Mouse (Mus musculus): Measurements from ENCODE around the gene Dclre1b. TPM values are rescaled to one million over a fixed set of nuclear protein-coding genes. Genes with fewer than 3 reads are reported as not detected.
"Not testable (repeated sequence)": the region's sequence is repeated elsewhere in the genome, so short reads cannot be mapped to it uniquely, and the experiment has no call there.

Gene Dclre1b
- polyA plus RNA-seq, 1 experiment from 2014 or later: 36.5 TPM

DNA sequence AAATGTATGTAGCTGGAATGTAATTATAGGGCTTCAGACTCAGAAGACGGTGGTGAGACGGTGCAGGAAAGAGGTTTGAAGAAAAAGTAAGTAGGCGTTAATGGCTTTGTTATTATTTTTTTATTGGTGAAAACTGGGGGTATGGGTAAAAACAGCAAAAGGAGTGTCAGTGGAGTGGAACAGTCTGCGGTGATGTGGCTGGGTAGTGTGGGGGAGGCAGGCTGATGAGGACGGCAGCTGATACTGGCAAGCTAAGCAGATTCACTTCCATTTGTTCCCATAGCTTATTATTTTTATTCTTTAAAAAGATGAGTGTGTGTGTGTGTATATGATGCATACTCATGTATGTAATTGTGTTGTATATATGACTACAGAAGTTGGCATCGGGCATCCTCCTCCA is 42.2 kb upstream of the Dclre1b start:
- H3K27me3 ChIP-seq (ENCODE audit: insufficient read depth, low read length): no peaks in the 10 kb centered on the region
- no peaks in the 10 kb centered on the region for H3K36me3 ChIP-seq (ENCODE audit: insufficient read depth)
- no peak overlapping the region for H3K27ac ChIP-seq (ENCODE audit: low read depth)
- no peak for ATAC-seq (ENCODE audit: insufficient read depth)
- no peak overlapping the region for H3K4me2 ChIP-seq
- no peak for TF ChIP-seq CTCF (IDR thresholded peaks at IDR 0.05; ENCODE audit: low read depth)
- no peak overlapping the region for H3K9ac ChIP-seq
- no peaks in the 10 kb centered on the region for H3K4me1 ChIP-seq (ENCODE audit: insufficient read depth)
- no peak for DNase-seq
- no peak overlapping the region for H3K4me3 ChIP-seq (ENCODE audit: low read depth, low read length)
- no peaks in the 10 kb centered on the region for H3K9me3 ChIP-seq (ENCODE audit: low read depth, low read length)
- WGBS: 86% methylated on average over 6 of the region's 6 CpGs

DNA sequence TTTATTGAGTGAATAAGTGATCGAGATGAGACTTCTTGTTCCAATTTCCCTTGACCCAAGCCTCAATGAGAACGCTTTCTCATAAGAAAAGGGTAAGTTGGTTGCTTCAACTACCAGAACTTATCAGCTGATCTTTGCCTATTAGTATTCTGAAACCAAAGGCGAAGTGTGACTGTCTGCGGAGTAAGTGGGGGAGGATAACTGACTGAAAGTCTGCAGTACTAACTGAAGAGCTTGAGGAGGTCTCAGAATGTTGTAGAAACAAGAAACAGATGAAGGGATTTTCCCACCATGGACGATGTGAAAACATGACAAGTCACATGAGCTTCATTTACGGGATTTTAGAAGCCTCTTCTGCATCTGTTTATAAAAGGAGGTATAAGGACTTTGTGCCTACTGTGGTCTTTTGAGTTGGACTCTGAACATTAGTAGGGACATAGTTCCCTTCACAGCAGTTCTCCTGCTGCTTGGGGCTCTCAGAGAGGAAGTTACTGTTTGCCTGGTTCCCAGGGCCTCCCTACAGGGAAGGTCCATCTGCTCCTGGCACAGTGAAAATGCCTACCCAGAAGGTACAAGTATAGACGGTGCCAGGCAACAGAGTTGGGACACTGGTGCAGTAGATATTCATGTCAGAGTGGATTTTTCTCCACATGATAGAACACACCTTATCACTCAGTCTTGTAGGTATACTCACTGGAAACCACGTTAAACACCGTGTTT is 41.6 kb upstream of the Dclre1b start:
- DNase-seq: no peak
- H3K4me3 ChIP-seq (ENCODE audit: low read depth, low read length): no peak overlapping the region
- no peaks in the 10 kb centered on the region for H3K9me3 ChIP-seq (ENCODE audit: low read depth, low read length)
- no peak overlapping the region for H3K4me2 ChIP-seq
- 71% methylated on average over 9 of the region's 9 CpGs for WGBS
- TF ChIP-seq CTCF (IDR thresholded peaks at IDR 0.05; ENCODE audit: low read depth): no peak
- H3K27ac ChIP-seq (ENCODE audit: low read depth): no peak overlapping the region
- no peak for ATAC-seq (ENCODE audit: insufficient read depth)
- no peaks in the 10 kb centered on the region for H3K27me3 ChIP-seq (ENCODE audit: insufficient read depth, low read length)
- no peaks in the 10 kb centered on the region for H3K4me1 ChIP-seq (ENCODE audit: insufficient read depth)
- no peak overlapping the region for H3K9ac ChIP-seq
- H3K36me3 ChIP-seq (ENCODE audit: insufficient read depth): no peaks in the 10 kb centered on the region

GRCm38 (mm10) chr3:103840946-103841345 is 31.7 kb upstream of the Dclre1b start:
- 92% methylated on average over 7 of the region's 7 CpGs for WGBS
- DNase-seq; H3K4me2 ChIP-seq; H3K36me3 ChIP-seq (ENCODE audit: insufficient read depth); H3K27me3 ChIP-seq (ENCODE audit: insufficient read depth, low read length); ATAC-seq (ENCODE audit: insufficient read depth); H3K4me3 ChIP-seq (ENCODE audit: low read depth, low read length); H3K27ac ChIP-seq (ENCODE audit: low read depth); H3K9me3 ChIP-seq (ENCODE audit: low read depth, low read length); H3K9ac ChIP-seq; H3K4me1 ChIP-seq (ENCODE audit: insufficient read depth): not testable (repeated sequence)

- H3K27ac ChIP-seq (ENCODE audit: low read depth); ATAC-seq (ENCODE audit: insufficient read depth); H3K9ac ChIP-seq; H3K36me3 ChIP-seq (ENCODE audit: insufficient read depth); H3K4me2 ChIP-seq; H3K4me1 ChIP-seq (ENCODE audit: insufficient read depth); H3K4me3 ChIP-seq (ENCODE audit: low read depth, low read length); H3K27me3 ChIP-seq (ENCODE audit: insufficient read depth, low read length); H3K9me3 ChIP-seq (ENCODE audit: low read depth, low read length); DNase-seq: not testable (repeated sequence)
- 87% methylated on average over 3 of the region's 3 CpGs for WGBS
Observed at GRCm38 (mm10) chr3:103840195-103840594, 31.0 kb upstream of the Dclre1b start.

GRCm38 (mm10) chr3:103839711-103840110 is 30.5 kb upstream of the Dclre1b start:
- ATAC-seq (ENCODE audit: insufficient read depth) (no peak), DNase-seq (no peak)
- TF ChIP-seq CTCF (IDR thresholded peaks at IDR 0.05; ENCODE audit: low read depth): no peak
- H3K27me3 ChIP-seq (ENCODE audit: insufficient read depth, low read length): no peaks in the 10 kb centered on the region
- H3K36me3 ChIP-seq (ENCODE audit: insufficient read depth): no peaks in the 10 kb centered on the region
- H3K4me2 ChIP-seq: no peak overlapping the region
- H3K4me1 ChIP-seq (ENCODE audit: insufficient read depth): no peaks in the 10 kb centered on the region
- H3K27ac ChIP-seq (ENCODE audit: low read depth): no peak overlapping the region
- no peak overlapping the region for H3K4me3 ChIP-seq (ENCODE audit: low read depth, low read length)
- 89% methylated on average over 6 of the region's 6 CpGs for WGBS
- no peaks in the 10 kb centered on the region for H3K9me3 ChIP-seq (ENCODE audit: low read depth, low read length)
- no peak overlapping the region for H3K9ac ChIP-seq

DNA sequence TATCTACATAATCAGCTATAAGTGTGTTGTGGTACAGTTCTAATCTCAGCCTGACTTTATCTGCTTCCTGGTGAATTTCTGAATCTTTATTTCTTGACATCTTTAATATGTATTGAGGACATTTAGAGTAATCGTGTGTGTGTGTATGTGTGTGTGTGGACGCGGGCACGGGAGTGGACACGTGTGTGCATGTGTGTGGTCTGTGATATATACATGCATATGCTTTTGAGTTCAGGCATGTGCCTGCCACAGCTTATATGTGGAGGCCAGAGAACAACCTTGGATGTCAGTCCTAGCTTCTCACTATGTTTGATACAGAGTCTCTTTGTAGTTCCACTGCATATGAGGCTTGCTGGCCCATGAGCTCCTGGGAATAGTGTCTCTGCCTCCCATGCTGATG is 27.2 kb upstream of the Dclre1b start:
- Histone ChIP-seq H3K27me3 (ENCODE audit: insufficient read depth, low read length) (no peaks in the 10 kb centered on the region), H3K36me3 (ENCODE audit: insufficient read depth) (no peaks in the 10 kb centered on the region), H3K27ac (ENCODE audit: low read depth) (no peak overlapping the region), H3K9me3 (ENCODE audit: low read depth, low read length) (no peaks in the 10 kb centered on the region), H3K4me3 (ENCODE audit: low read depth, low read length) (no peak overlapping the region), H3K4me1 (ENCODE audit: insufficient read depth) (no peaks in the 10 kb centered on the region), H3K4me2 (no peak overlapping the region), H3K9ac (no peak overlapping the region)
- TF ChIP-seq CTCF (IDR thresholded peaks at IDR 0.05; ENCODE audit: low read depth): no peak
- DNase-seq: no peak
- ATAC-seq (ENCODE audit: insufficient read depth): no peak
- 88% methylated on average over 5 of the region's 5 CpGs for WGBS

DNA sequence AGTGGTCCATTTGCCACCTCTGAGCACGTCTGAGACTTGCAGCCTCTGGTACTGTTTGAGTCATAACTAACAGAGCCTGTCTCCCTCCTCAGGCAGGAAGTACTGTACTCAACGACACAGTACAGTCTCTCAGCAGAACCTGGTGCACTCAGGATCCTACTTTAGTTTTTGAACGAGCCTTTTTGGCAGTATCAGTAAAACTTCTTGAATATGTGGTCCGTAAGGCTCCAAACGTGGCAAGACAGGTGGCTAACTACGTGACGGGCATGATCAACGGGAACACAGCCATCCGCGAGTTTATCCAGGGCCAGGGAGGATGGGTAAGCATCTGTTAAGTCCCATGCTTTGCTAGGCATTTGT is 26.7 kb upstream of the Dclre1b start:
- no peak overlapping the region for H3K27ac ChIP-seq (ENCODE audit: low read depth)
- H3K4me3 ChIP-seq (ENCODE audit: low read depth, low read length): no peak overlapping the region
- H3K27me3 ChIP-seq (ENCODE audit: insufficient read depth, low read length): no peaks in the 10 kb centered on the region
- no peak for DNase-seq
- no peak overlapping the region for H3K9ac ChIP-seq
- TF ChIP-seq CTCF (IDR thresholded peaks at IDR 0.05; ENCODE audit: low read depth): no peak
- no peaks in the 10 kb centered on the region for H3K9me3 ChIP-seq (ENCODE audit: low read depth, low read length)
- no peak overlapping the region for H3K4me2 ChIP-seq
- ATAC-seq (ENCODE audit: insufficient read depth): no peak
- H3K36me3 ChIP-seq (ENCODE audit: insufficient read depth): no peaks in the 10 kb centered on the region
- WGBS: 71% methylated on average over 10 of the region's 10 CpGs
- H3K4me1 ChIP-seq (ENCODE audit: insufficient read depth): no peaks in the 10 kb centered on the region

Measured in lung, embryonic 14.5 days (tissue).